Mouse (Mus musculus) liver, adult 2 months (tissue): ENCODE data around the gene Epb41l4b. TPM values are rescaled to one million over a fixed set of nuclear protein-coding genes. Genes with fewer than 3 reads are reported as not detected.

ENCODE experiments used
- DNase-seq: peaks from one replicate; pipeline ENCODE4 v3.0.0-alpha.2; 2011; ENCODE audit warnings: low read depth, low spot score; ENCODE audit errors: extremely low read depth
- H3K27ac ChIP-seq: fragments of 200-500 bp; replicated peaks from 2 replicates; pipeline ENCODE4 v1.5.1; 2012; ENCODE audit warnings: low read depth, mild to moderate bottlenecking, control low read depth, inconsistent platforms, low read length; ENCODE audit not compliant: insufficient read depth
- H3K27me3 ChIP-seq: fragments of 200-500 bp; 2 replicates; pipeline ENCODE4 v1.6.1; 2012; ENCODE audit warnings: mild to moderate bottlenecking, moderate library complexity, low read length, inconsistent platforms; ENCODE audit not compliant: control insufficient read depth, insufficient read depth
- H3K36me3 ChIP-seq: fragments of 200-500 bp; 2 replicates; pipeline ENCODE4 v1.6.1; 2012; ENCODE audit warnings: low read length, inconsistent platforms; ENCODE audit not compliant: control insufficient read depth, insufficient read depth
- H3K4me1 ChIP-seq: fragments of 200-500 bp; 2 replicates; pipeline ENCODE4 v1.6.1; 2011; ENCODE audit warnings: low read length; ENCODE audit not compliant: control insufficient read depth, insufficient read depth
- H3K4me3 ChIP-seq: fragments of 200-500 bp; 2 replicates; pipeline ENCODE4 v1.5.1; 2011; ENCODE audit warnings: low read depth, mild to moderate bottlenecking, control low read depth, low read length, moderate library complexity; ENCODE audit not compliant: insufficient read depth
- H3K79me2 ChIP-seq: fragments of 200-500 bp; 2 replicates; pipeline ENCODE4 v1.6.1; 2012; ENCODE audit warnings: inconsistent platforms, mild to moderate bottlenecking, low read length, moderate library complexity; ENCODE audit not compliant: control insufficient read depth, insufficient read depth
- H3K9ac ChIP-seq: fragments of 200-500 bp; 2 replicates; pipeline ENCODE4 v1.6.1; 2012; ENCODE audit warnings: low read depth, mild to moderate bottlenecking, control low read depth, inconsistent platforms, low read length
- CTCF ChIP-seq: fragments of 200-500 bp; IDR thresholded peaks from 2 replicates; pipeline ENCODE4 v1.5.1; 2011; ENCODE audit warnings: low read depth, low read length, control low read depth
- POLR2A ChIP-seq: fragments of 200-500 bp; IDR thresholded peaks from 2 replicates; pipeline ENCODE4 v1.6.1; 2011; ENCODE audit warnings: low read length, control low read depth; ENCODE audit not compliant: insufficient read depth; ENCODE audit errors: extremely low read depth
- WGBS: fragments of 180-500 bp; shearing (Covaris S2); methylation state at CpG from one replicate; pipeline ENCODE4 v1.1.7; 2018; 5-methylcytosine and 5-hydroxymethylcytosine counted together
- polyA plus RNA-seq: library from polyadenylated mRNA; depleted of rRNA; stranded (reverse); fragments of >200 nt; gene quantifications from 2 replicates; pipeline ENCODE4 v1.2.3, GENCODE M21; 2012
- total RNA-seq: library from RNA; depleted of rRNA; stranded (reverse); fragments of >200 nt; gene quantifications from 2 replicates; pipeline ENCODE4 v1.2.3, GENCODE M21; 2014

Gene Epb41l4b
- total and polyA plus RNA-seq, 2 experiments = 33.9 to 44.7 TPM

DNA sequence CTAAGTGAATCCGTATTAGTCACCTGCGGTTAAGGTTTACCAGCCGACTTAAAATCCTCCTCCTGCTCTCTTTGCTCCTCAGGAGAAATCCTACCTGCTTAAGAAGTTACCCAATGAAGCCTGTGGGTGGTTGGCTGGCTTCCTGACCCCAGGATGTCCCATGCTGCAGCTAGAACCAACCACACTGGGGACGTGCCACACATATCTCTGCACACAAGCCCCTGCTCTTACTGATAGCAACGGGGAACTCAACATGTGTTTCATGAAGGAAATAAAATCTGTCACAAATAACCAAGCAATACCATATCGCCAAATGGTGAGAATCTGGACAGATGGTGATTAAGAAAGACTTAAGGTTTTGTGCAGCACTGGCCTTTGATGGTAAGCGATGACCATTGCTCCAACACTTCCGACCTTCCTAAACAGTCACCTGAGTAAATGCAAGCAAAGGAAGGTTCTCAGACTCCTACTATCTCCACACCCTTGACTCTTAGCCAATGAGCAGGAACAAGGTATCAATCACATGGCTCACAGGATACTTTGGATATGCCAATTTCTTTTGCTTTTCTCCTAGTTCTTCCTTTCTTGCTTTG lies 131.7 kb downstream of the Epb41l4b start:
- TF ChIP-seq CTCF = no peak
- TF ChIP-seq POLR2A = no peak
- Histone ChIP-seq H3K79me2 (no peaks in the 10 kb centered on the region), H3K27me3 (no peaks in the 10 kb centered on the region; the same call in 1 of the 2 replicates), H3K36me3 (no peaks in the 10 kb centered on the region), H3K27ac (no peak overlapping the region), H3K4me3 (no peak overlapping the region), H3K4me1 (no peaks in the 10 kb centered on the region), H3K9ac (no peak overlapping the region)
- 65% methylated on average over 8 of the region's 8 CpGs for WGBS
- DNase-seq = no peak

DNA sequence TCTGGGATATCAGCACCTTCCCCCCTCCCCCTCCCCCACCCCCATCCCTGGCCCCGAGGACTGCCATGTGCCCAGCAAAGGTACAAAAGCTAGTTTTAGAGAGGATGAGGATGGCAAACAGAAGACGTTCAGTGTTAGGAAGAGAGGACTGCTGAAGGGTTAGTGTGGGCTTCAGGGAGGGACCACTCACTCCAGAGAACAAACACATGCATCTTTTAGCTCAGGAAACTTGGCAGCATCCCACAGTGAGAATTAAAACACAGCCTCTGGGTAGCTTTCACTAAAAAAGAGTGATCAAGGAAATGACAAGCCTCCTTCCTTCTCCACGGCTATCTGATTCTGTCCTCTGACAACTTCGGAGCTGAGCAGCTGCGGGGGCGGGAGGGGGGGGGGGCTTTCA lies 132.3 kb downstream of the Epb41l4b start:
- WGBS = 27% methylated on average over 6 of the region's 6 CpGs
- no peaks in the 10 kb centered on the region for H3K79me2 ChIP-seq
- no peaks in the 10 kb centered on the region; the same call in 1 of the 2 replicates for H3K27me3 ChIP-seq
- no peak for TF ChIP-seq POLR2A
- TF ChIP-seq CTCF = no peak
- no peaks in the 10 kb centered on the region for H3K4me1 ChIP-seq
- no peak for DNase-seq
- H3K9ac ChIP-seq = no peak overlapping the region
- H3K27ac ChIP-seq = no peak overlapping the region
- no peak overlapping the region for H3K4me3 ChIP-seq
- no peaks in the 10 kb centered on the region for H3K36me3 ChIP-seq

DNA sequence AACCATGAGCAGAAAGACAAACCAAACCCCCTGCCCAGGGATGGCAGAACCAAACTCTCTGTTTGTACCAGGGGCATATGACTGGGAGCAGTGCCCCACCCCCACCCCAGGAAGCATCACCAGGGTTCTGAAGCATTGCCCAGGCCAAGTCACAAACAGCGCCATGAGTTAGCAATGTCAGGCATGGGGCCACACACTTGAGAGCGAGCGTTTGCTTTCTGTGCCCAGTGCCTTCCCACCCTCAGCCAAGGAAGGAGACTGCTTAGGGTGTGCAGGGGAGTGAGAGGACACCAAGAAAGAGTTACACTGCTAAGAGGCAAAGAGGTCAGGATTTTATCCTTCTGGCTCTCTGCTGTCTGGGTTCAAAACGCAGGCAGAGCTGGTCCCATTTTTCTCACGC lies 132.8 kb downstream of the Epb41l4b start:
- WGBS = 65% methylated on average over 5 of the region's 5 CpGs
- Histone ChIP-seq H3K27me3 (no peaks in the 10 kb centered on the region; the same call in 1 of the 2 replicates), H3K36me3 (no peaks in the 10 kb centered on the region), H3K79me2 (no peaks in the 10 kb centered on the region), H3K27ac (no peak overlapping the region), H3K4me3 (no peak overlapping the region), H3K9ac (no peak overlapping the region), H3K4me1 (no peaks in the 10 kb centered on the region)
- DNase-seq = no peak
- TF ChIP-seq POLR2A (no peak), CTCF (no peak)

DNA sequence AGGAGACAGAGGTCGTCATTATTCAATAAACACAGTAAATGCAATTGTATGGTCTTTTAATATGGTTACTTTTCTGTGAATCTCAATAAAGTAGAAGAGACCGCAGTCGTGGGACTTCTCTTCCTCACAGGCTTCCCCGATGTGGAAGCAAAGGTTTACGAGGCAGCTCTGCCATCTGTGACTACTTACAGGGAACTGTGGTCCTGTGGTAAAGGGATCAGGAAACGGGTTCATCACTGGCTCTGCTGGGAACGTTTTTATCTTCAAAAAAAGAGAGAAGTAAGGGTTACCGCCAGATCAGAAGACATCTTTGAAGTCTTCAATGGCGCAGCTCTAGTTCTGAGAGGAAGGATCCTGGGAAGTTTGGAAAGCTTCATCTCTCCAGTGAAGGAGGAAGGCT lies 135.5 kb downstream of the Epb41l4b start:
- DNase-seq = no peak
- Histone ChIP-seq H3K79me2 (no peaks in the 10 kb centered on the region), H3K36me3 (no peaks in the 10 kb centered on the region), H3K4me3 (no peak overlapping the region), H3K27me3 (no peaks in the 10 kb centered on the region; the same call in 1 of the 2 replicates), H3K27ac (no peak overlapping the region), H3K9ac (no peak overlapping the region), H3K4me1 (no peaks in the 10 kb centered on the region)
- no peak for TF ChIP-seq CTCF
- no peak for TF ChIP-seq POLR2A
- 80% methylated on average over 9 of the region's 9 CpGs for WGBS

DNA sequence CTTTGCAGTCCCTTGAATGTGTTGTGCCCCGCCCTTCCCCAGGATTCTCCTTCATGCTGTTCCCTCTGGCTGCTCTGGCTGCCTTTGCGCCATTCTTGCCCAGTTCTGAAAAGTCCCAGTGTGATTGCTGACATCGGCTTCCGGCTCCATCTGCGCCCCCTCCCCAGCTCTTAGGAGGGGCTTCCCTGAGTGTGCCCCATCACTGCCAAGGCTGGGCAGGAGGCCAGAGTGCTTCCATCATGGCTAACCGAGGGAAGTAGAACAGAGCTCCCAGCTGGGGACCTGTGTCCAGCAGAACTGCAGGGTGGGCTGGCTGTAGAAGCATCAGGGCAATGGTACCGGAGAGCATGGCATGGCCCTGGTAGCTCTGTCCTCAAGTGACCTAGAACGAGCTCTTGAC lies 138.2 kb downstream of the Epb41l4b start:
- H3K27ac ChIP-seq = no peak overlapping the region
- no peaks in the 10 kb centered on the region for H3K4me1 ChIP-seq

DNA sequence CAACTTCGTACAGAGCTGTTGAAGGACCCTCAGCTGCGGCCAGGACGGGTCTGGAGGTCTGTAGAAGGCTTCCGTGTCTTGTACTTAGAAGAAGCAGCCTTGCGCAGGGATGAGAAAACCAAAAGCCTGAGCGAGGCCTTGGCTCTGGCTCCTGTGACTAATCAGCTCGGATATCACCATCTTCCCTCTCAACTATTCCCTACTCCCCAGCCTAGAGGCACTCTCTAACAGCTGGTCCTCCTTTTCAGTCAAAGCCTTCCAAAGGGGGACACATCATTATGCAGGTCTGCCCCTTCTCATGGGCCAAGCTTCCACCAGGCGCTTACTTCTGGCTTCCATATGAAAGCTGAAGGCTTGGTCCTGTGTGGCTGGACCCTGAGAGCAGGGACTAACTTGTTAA lies 139.4 kb downstream of the Epb41l4b start:
- 86% methylated on average over 8 of the region's 8 CpGs for WGBS

More for the DNA sequence above, 138.2 kb downstream of the Epb41l4b start:
- WGBS = 87% methylated on average over 8 of the region's 8 CpGs
- TF ChIP-seq CTCF = no peak
- TF ChIP-seq POLR2A = no peak
- Histone ChIP-seq H3K27me3 (no peaks in the 10 kb centered on the region; the same call in 1 of the 2 replicates), H3K4me3 (no peak overlapping the region), H3K36me3 (no peaks in the 10 kb centered on the region), H3K79me2 (no peaks in the 10 kb centered on the region), H3K9ac (no peak overlapping the region)
- no peak for DNase-seq

More for the DNA sequence above, 139.4 kb downstream of the Epb41l4b start:
- Histone ChIP-seq H3K27me3 (no peaks in the 10 kb centered on the region), H3K27ac (no peak overlapping the region), H3K79me2 (no peaks in the 10 kb centered on the region), H3K4me1 (no peaks in the 10 kb centered on the region), H3K9ac (no peak overlapping the region), H3K4me3 (no peak overlapping the region), H3K36me3 (no peaks in the 10 kb centered on the region)
- DNase-seq = no peak
- TF ChIP-seq CTCF = no peak
- no peak for TF ChIP-seq POLR2A
